Mouse (Mus musculus): ENCODE measurements at regions not wholly inside any gene's neighbourhood (a gene's known extent, or its start where the extent isn't known, plus 50 kb on each side); places are given as distances from the start of the nearest gene placed in this dataset.

- 55% methylated on average over 3 of the region's 3 CpGs for WGBS
- Histone ChIP-seq H3K9me3 (replicated peaks) (no peaks in the 10 kb centered on the region), H3K27ac (no peak overlapping the region), H3K9ac (no peak overlapping the region), H3K36me3 (no peaks in the 10 kb centered on the region), H3K27me3 (no peaks in the 10 kb centered on the region), H3K4me2 (no peak overlapping the region), H3K4me1 (replicated peaks) (0 out of 2 replicates have a peak, but pooled peaks cover 4% of the 10 kb centered on the region), H3K4me3 (no peak overlapping the region)
- ATAC-seq (replicated peaks; ENCODE audit: insufficient number of reproducible peaks, insufficient read depth, low FRiP score, low read depth): no peak
These were observed 207.7 kb downstream of the Gm11146 start for GRCm38 (mm10) chr16:77394054-77394716.

GRCm38 (mm10) chr16:77393470-77393869 lies 208.4 kb downstream of the Gm11146 start:
- Histone ChIP-seq H3K27ac (no peak overlapping the region), H3K4me2 (no peak overlapping the region), H3K27me3 (no peaks in the 10 kb centered on the region), H3K4me3 (no peak overlapping the region), H3K4me1 (replicated peaks) (0 out of 2 replicates have a peak, but pooled peaks cover 4% of the 10 kb centered on the region), H3K9ac (no peak overlapping the region), H3K36me3 (no peaks in the 10 kb centered on the region), H3K9me3 (replicated peaks) (no peaks in the 10 kb centered on the region)
- ATAC-seq (replicated peaks; ENCODE audit: insufficient number of reproducible peaks, insufficient read depth, low FRiP score, low read depth): no peak
- WGBS: 85% methylated on average over 5 of the region's 5 CpGs

- Histone ChIP-seq H3K27ac (no peak overlapping the region), H3K27me3 (no peaks in the 10 kb centered on the region), H3K9me3 (replicated peaks) (no peaks in the 10 kb centered on the region), H3K4me1 (replicated peaks) (0 out of 2 replicates have a peak, but pooled peaks cover 4% of the 10 kb centered on the region), H3K4me3 (no peak overlapping the region), H3K9ac (no peak overlapping the region), H3K4me2 (no peak overlapping the region), H3K36me3 (no peaks in the 10 kb centered on the region)
- ATAC-seq (replicated peaks; ENCODE audit: insufficient number of reproducible peaks, insufficient read depth, low FRiP score, low read depth): no peak
- WGBS: 75% methylated on average over 4 of the region's 4 CpGs
These were observed 209.7 kb downstream of the Gm11146 start for GRCm38 (mm10) chr16:77392205-77392604.

- H3K4me3 ChIP-seq: no peak overlapping the region
- H3K9ac ChIP-seq: no peak overlapping the region
- 69% methylated on average over 6 of the region's 6 CpGs for WGBS
- peaks cover 3% of the 10 kb centered on the region; the same call in 1 of the 2 replicates for H3K4me1 ChIP-seq (replicated peaks)
- no peaks in the 10 kb centered on the region for H3K36me3 ChIP-seq
- no peak for ATAC-seq (replicated peaks; ENCODE audit: insufficient number of reproducible peaks, insufficient read depth, low FRiP score, low read depth)
- no peaks in the 10 kb centered on the region for H3K9me3 ChIP-seq (replicated peaks)
- no peaks in the 10 kb centered on the region for H3K27me3 ChIP-seq
- H3K27ac ChIP-seq: no peak overlapping the region
- H3K4me2 ChIP-seq: no peak overlapping the region
These were observed 217.7 kb downstream of the Gm11146 start for GRCm38 (mm10) chr16:77384021-77384729.

- WGBS: 88% methylated on average over 2 of the region's 2 CpGs
- ATAC-seq (replicated peaks; ENCODE audit: insufficient number of reproducible peaks, insufficient read depth, low FRiP score, low read depth): no peak
- H3K9me3 ChIP-seq (replicated peaks): no peaks in the 10 kb centered on the region
- no peaks in the 10 kb centered on the region for H3K27me3 ChIP-seq
- H3K9ac ChIP-seq: no peak overlapping the region
- H3K4me2 ChIP-seq: no peak overlapping the region
- no peak overlapping the region for H3K4me3 ChIP-seq
- no peak overlapping the region for H3K27ac ChIP-seq
- H3K4me1 ChIP-seq (replicated peaks): peaks cover 3% of the 10 kb centered on the region; the same call in 1 of the 2 replicates
- no peaks in the 10 kb centered on the region for H3K36me3 ChIP-seq
These were observed 219.1 kb downstream of the Gm11146 start for GRCm38 (mm10) chr16:77382790-77383189.

GRCm38 (mm10) chr16:77372768-77373167 lies 229.1 kb downstream of the Gm11146 start:
- ATAC-seq (replicated peaks; ENCODE audit: insufficient number of reproducible peaks, insufficient read depth, low FRiP score, low read depth): no peak
- no peak overlapping the region for H3K4me2 ChIP-seq
- no peaks in the 10 kb centered on the region for H3K27me3 ChIP-seq
- 0 out of 2 replicates have a peak, but pooled peaks cover 3% of the 10 kb centered on the region for H3K4me1 ChIP-seq (replicated peaks)
- H3K36me3 ChIP-seq: no peaks in the 10 kb centered on the region
- no peak overlapping the region for H3K4me3 ChIP-seq
- H3K27ac ChIP-seq: no peak overlapping the region
- no peaks in the 10 kb centered on the region for H3K9me3 ChIP-seq (replicated peaks)
- H3K9ac ChIP-seq: no peak overlapping the region
- 72% methylated on average over 3 of the region's 3 CpGs for WGBS

GRCm38 (mm10) chr16:77369810-77370209 lies 232.1 kb downstream of the Gm11146 start:
- Histone ChIP-seq H3K4me1 (replicated peaks) (0 out of 2 replicates have a peak, but pooled peaks cover 6% of the 10 kb centered on the region), H3K9ac (no peak overlapping the region), H3K4me3 (no peak overlapping the region), H3K36me3 (no peaks in the 10 kb centered on the region), H3K9me3 (replicated peaks) (no peaks in the 10 kb centered on the region), H3K27me3 (no peaks in the 10 kb centered on the region), H3K27ac (no peak overlapping the region), H3K4me2 (no peak overlapping the region)
- ATAC-seq (replicated peaks; ENCODE audit: insufficient number of reproducible peaks, insufficient read depth, low FRiP score, low read depth): peak; percentile 69; the same call in 1 of the 2 replicates
- WGBS: 57% methylated on average over 2 of the region's 2 CpGs

GRCm38 (mm10) chr16:77365254-77365653 lies 236.6 kb downstream of the Gm11146 start:
- 0 out of 2 replicates have a peak, but pooled peaks cover 6% of the 10 kb centered on the region for H3K4me1 ChIP-seq (replicated peaks)
- H3K4me2 ChIP-seq: no peak overlapping the region
- 11% methylated on average over 2 of the region's 2 CpGs for WGBS
- no peak for ATAC-seq (replicated peaks; ENCODE audit: insufficient number of reproducible peaks, insufficient read depth, low FRiP score, low read depth)
- H3K9me3 ChIP-seq (replicated peaks): no peaks in the 10 kb centered on the region
- H3K27ac ChIP-seq: no peak overlapping the region
- no peak overlapping the region for H3K4me3 ChIP-seq
- H3K36me3 ChIP-seq: no peaks in the 10 kb centered on the region
- H3K9ac ChIP-seq: no peak overlapping the region
- H3K27me3 ChIP-seq: no peaks in the 10 kb centered on the region

GRCm38 (mm10) chr16:77364439-77364838 lies 237.5 kb downstream of the Gm11146 start:
- peaks cover 3% of the 10 kb centered on the region; the same call in 1 of the 2 replicates for H3K4me1 ChIP-seq (replicated peaks)
- no peak overlapping the region for H3K27ac ChIP-seq
- no peaks in the 10 kb centered on the region for H3K27me3 ChIP-seq
- H3K4me2 ChIP-seq: no peak overlapping the region
- no peak for ATAC-seq (replicated peaks; ENCODE audit: insufficient number of reproducible peaks, insufficient read depth, low FRiP score, low read depth)
- no peak overlapping the region for H3K9ac ChIP-seq
- WGBS: 80% methylated on average over 3 of the region's 3 CpGs
- no peak overlapping the region for H3K4me3 ChIP-seq
- no peaks in the 10 kb centered on the region for H3K36me3 ChIP-seq
- H3K9me3 ChIP-seq (replicated peaks): no peaks in the 10 kb centered on the region

GRCm38 (mm10) chr16:77359190-77359589 lies 242.7 kb downstream of the Gm11146 start:
- Histone ChIP-seq H3K27me3 (no peaks in the 10 kb centered on the region), H3K4me1 (replicated peaks) (peaks cover 2% of the 10 kb centered on the region; the same call in 1 of the 2 replicates), H3K4me3 (no peak overlapping the region), H3K9ac (no peak overlapping the region), H3K4me2 (no peak overlapping the region), H3K36me3 (no peaks in the 10 kb centered on the region), H3K27ac (no peak overlapping the region), H3K9me3 (replicated peaks) (no peaks in the 10 kb centered on the region)
- ATAC-seq (replicated peaks; ENCODE audit: insufficient number of reproducible peaks, insufficient read depth, low FRiP score, low read depth): no peak
- WGBS: 76% methylated on average over 5 of the region's 5 CpGs

- Histone ChIP-seq H3K4me1 (replicated peaks) (peaks cover 2% of the 10 kb centered on the region; the same call in 1 of the 2 replicates), H3K9ac (no peak overlapping the region), H3K4me2 (no peak overlapping the region), H3K27me3 (no peaks in the 10 kb centered on the region), H3K27ac (no peak overlapping the region), H3K4me3 (no peak overlapping the region), H3K36me3 (no peaks in the 10 kb centered on the region), H3K9me3 (replicated peaks) (no peaks in the 10 kb centered on the region)
- no peak for ATAC-seq (replicated peaks; ENCODE audit: insufficient number of reproducible peaks, insufficient read depth, low FRiP score, low read depth)
- WGBS: 84% methylated on average over 5 of the region's 5 CpGs
These were observed 246.6 kb downstream of the Gm11146 start for GRCm38 (mm10) chr16:77355260-77355659.
